Mouse (Mus musculus) natural killer cell, adult 2 months (primary cell): ENCODE measurements at regions not wholly inside any gene's neighbourhood (a gene's known extent, or its start where the extent isn't known, plus 50 kb on each side); places are given as distances from the start of the nearest gene placed in this dataset.

Experiments used
- DNase-seq, 2 experiments: peaks; one replicate each; pipeline ENCODE4 v3.0.0; 2022; ENCODE audit warnings: low spot score in 2 of 2

DNA sequence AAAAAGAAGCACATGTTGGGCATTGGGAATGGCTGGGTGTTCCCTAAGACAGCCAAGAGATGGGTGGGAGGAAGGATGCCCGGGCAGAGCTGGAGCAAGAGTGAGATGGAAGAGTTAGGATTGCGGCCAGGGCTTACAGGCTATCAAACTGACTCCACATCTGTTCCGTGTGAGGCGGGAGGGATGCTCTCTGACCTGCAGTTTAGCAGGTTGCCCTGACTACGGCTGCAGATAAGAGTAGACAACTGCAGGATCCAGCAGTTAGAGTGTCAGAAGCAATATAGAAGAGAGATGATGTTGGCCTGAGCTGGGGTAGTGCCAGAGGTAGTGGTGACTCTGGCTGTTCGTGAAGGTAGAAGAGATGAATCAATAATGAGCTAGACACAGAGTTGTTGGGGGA, 61.6 kb upstream of the Syt6 start:
- no peak for DNase-seq

DNA sequence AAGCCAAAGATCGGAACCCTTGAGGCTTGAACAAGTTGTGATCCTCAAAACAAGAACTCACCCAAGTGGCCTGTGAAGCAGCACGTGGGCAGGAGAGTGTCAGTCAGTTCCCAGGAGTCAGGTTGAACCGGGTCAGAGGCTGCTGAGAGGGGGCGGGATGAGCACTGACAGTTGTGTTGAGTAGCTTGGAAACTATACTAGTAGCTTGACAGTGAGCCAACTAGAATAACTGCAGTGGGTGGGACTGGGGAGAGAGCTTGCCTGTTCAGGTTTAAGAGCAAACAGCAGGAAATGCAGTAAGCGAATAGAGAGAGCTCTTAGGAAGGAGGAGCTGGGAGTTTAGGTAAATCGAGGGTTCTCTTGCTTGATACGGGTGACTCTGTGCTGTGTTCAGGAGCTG, 61.0 kb upstream of the Syt6 start:
- no peak for DNase-seq

DNA sequence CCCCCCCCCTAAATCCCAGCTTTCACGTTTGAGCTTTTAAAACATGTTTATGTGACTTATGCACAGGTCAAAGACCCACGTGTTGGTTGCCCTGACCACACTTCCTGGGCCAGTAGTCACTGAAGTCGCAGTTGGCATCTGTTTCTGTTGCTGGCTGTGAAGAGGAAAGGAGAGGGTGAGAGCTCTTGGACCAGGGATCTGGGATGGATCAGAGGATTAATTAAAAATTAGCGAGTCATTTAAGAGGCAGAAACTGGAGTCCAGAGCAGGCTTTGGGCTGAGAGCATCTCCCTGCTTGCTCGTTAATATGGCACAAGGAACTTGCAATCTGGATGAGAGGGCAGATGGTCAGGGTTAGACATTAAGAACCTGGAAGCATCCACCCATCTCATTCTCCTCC, 59.1 kb upstream of the Syt6 start:
- no peak for DNase-seq

DNA sequence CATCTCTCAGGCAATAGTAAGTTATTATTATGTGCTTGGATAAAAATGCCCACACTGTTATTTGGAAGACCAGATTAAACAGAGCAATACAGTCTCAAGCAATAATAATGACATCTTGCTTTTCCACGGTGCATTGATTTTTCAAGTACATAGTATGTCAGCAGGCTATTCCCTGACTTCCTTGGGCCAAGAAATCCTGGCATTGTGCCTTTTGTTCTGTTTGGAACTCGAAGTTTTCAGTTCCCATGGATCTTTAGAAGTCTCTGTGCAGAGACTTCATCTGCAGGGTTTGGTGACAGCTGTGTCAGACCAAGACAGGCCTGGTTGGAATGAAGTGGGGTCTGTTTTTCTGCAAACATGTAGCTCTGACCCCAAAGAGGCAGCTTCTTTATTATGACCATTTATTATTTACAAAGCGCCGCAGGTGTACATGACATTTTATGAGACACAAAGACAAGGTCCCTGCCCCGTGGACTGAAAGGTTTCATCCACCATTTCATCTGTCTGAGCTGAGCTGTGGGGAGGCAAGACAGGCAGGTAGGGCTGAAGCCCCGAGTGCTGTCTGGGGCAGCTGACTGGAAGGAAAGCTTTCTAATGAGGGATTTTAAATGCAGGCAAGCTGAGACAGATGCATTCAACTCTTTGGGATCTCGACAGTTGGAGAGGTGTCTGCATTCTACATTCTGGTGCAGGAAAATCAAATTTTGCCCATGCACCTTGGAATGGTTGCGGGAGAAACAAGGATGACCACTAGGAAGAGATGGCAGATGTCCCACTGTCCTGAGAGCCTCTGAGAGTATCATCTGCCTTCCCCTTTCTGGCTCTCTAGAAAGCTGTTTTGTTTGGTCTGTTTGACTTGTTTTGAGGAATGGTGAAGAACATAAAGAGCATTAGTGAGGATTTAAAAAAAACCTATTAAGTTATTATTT, 57.4 kb upstream of the Syt6 start:
- no peak for DNase-seq

DNA sequence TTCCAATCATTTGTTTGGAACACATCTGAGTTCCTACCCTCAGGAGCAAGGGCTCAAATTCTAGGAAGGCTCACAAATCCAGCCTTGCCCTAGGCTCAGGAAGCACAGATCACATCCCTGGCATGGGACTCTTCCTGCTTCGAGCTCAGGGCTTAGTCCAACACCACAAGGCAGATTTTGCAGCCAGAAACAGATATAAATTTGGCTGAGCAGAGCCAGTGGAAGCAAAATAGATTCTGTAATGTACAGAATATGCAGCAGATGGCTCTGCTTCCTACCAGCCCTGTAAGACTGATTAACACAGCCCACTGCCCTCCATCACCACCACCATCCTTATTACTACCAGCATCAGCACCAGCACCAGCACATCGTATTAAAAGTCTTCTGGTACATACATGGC, 56.4 kb upstream of the Syt6 start:
- no peak for DNase-seq
